Comparison of ENCODE assay signal across 8 mouse cellular contexts in genomic region chrX:169862848-169863247, GRCm38 (mm10).
DNase-seq lines count a peak whose midpoint lies in the region; ATAC-seq and TF ChIP-seq lines count a peak whose summit lies in the region.

No protein-coding gene starts in this region.

- TF ChIP-seq CTCF in intestine, postnatal 0 days (IDR thresholded peaks at IDR 0.05; ENCODE audit: low read depth), result peak; percentile 69
- TF ChIP-seq CTCF in lung, postnatal 0 days (IDR thresholded peaks at IDR 0.05), result peak; percentile 70

- no peaks in the 10 kb centered on the region for H3K9me3 ChIP-seq in intestine, postnatal 0 days (ENCODE audit: control insufficient read depth)
- H3K9me3 ChIP-seq in intestine, embryonic 15.5 days, result no peaks in the 10 kb centered on the region
- H3K9me3 ChIP-seq in lung, postnatal 0 days (ENCODE audit: low read length), result no peaks in the 10 kb centered on the region
- H3K9me3 ChIP-seq in forebrain, embryonic 14.5 days (replicated peaks; ENCODE audit: control insufficient read depth, low read length), result no peaks in the 10 kb centered on the region

- no peak for TF ChIP-seq EP300 in lung, postnatal 0 days (IDR thresholded peaks at IDR 0.05)

- no peak overlapping the region for H3K4me3 ChIP-seq in intestine, postnatal 0 days (ENCODE audit: low read depth, low read length)
- H3K4me3 ChIP-seq in intestine, embryonic 15.5 days (replicated peaks), result no peak overlapping the region
- no peak overlapping the region for H3K4me3 ChIP-seq in lung, postnatal 0 days (ENCODE audit: low read depth, low read length)
- H3K4me3 ChIP-seq in forebrain, embryonic 14.5 days (ENCODE audit: low read depth, low read length), result no peak overlapping the region

- no peak overlapping the region for H3K27ac ChIP-seq in intestine, postnatal 0 days (ENCODE audit: low read depth, low read length)
- no peak overlapping the region for H3K27ac ChIP-seq in intestine, embryonic 15.5 days
- no peak overlapping the region for H3K27ac ChIP-seq in lung, postnatal 0 days (ENCODE audit: low read length)
- H3K27ac ChIP-seq in forebrain, embryonic 14.5 days (ENCODE audit: low read depth, low read length), result no peak overlapping the region

- WGBS in intestine, postnatal 0 days, result 43% methylated on average over 1 of the region's 1 CpGs
- 51% methylated on average over 1 of the region's 1 CpGs for WGBS in intestine, embryonic 15.5 days
- WGBS in lung, postnatal 0 days, result 24% methylated on average over 1 of the region's 1 CpGs
- WGBS in forebrain, embryonic 14.5 days, result 52% methylated on average over 1 of the region's 1 CpGs

- H3K27me3 ChIP-seq in intestine, postnatal 0 days (replicated peaks; ENCODE audit: control insufficient read depth, insufficient read depth, low read length), result no peaks in the 10 kb centered on the region; the same call in 1 of the 2 replicates
- H3K27me3 ChIP-seq in intestine, embryonic 15.5 days (replicated peaks), result no peaks in the 10 kb centered on the region
- H3K27me3 ChIP-seq in lung, postnatal 0 days (replicated peaks; ENCODE audit: insufficient read depth, low read length), result no peaks in the 10 kb centered on the region
- no peaks in the 10 kb centered on the region for H3K27me3 ChIP-seq in forebrain, embryonic 14.5 days (replicated peaks; ENCODE audit: control insufficient read depth, insufficient read depth, low read length)

- no peak overlapping the region for H3K4me2 ChIP-seq in intestine, postnatal 0 days (replicated peaks; ENCODE audit: low read depth)
- H3K4me2 ChIP-seq in intestine, embryonic 15.5 days (replicated peaks), result no peak overlapping the region
- no peak overlapping the region for H3K4me2 ChIP-seq in lung, postnatal 0 days (replicated peaks; ENCODE audit: low read depth, low read length)
- H3K4me2 ChIP-seq in forebrain, embryonic 14.5 days (ENCODE audit: low read length), result no peak overlapping the region

- no peak for ATAC-seq in intestine, postnatal 0 days
- ATAC-seq in intestine, embryonic 15.5 days, result no peak
- peak; percentile 73 for ATAC-seq in lung, postnatal 0 days
- no peak for ATAC-seq in forebrain, embryonic 14.5 days

- no peaks in the 10 kb centered on the region for H3K4me1 ChIP-seq in intestine, postnatal 0 days (replicated peaks; ENCODE audit: control insufficient read depth, insufficient read depth, low read length)
- no peaks in the 10 kb centered on the region for H3K4me1 ChIP-seq in intestine, embryonic 15.5 days (replicated peaks)
- H3K4me1 ChIP-seq in lung, postnatal 0 days (ENCODE audit: insufficient read depth, low read depth, low read length), result no peaks in the 10 kb centered on the region
- H3K4me1 ChIP-seq in forebrain, embryonic 14.5 days (ENCODE audit: control insufficient read depth, insufficient read depth, low read length), result no peaks in the 10 kb centered on the region

- DNase-seq in CD8-positive naive resting alpha-beta T cell, adult 2 months (ENCODE audit: low read depth in 2 of 2, low spot score in 2 of 2), result peak; percentile 24 to 25
- peak; percentile 8 to 23 for DNase-seq in gastrocnemius, adult 8-10 months (ENCODE audit: low spot score in 2 of 2)
- peak; percentile 62 for DNase-seq in lung, postnatal 0 days (ENCODE audit: low spot score)
- no peak for DNase-seq in MN1 (ENCODE audit: low spot score)
- DNase-seq in cerebellum, adult 11 months, result no peak
- DNase-seq in forebrain, embryonic 14.5 days (ENCODE audit: low spot score), result no peak

- H3K36me3 ChIP-seq in intestine, postnatal 0 days (ENCODE audit: control insufficient read depth, insufficient read depth), result no peaks in the 10 kb centered on the region
- H3K36me3 ChIP-seq in intestine, embryonic 15.5 days, result no peaks in the 10 kb centered on the region
- H3K36me3 ChIP-seq in lung, postnatal 0 days (ENCODE audit: insufficient read depth, low read length), result no peaks in the 10 kb centered on the region
- H3K36me3 ChIP-seq in forebrain, embryonic 14.5 days (ENCODE audit: control insufficient read depth, insufficient read depth, low read length), result no peaks in the 10 kb centered on the region

- H3K9ac ChIP-seq in intestine, postnatal 0 days (ENCODE audit: low read depth, low read length), result no peak overlapping the region
- H3K9ac ChIP-seq in intestine, embryonic 15.5 days, result no peak overlapping the region
- no peak overlapping the region for H3K9ac ChIP-seq in lung, postnatal 0 days (replicated peaks; ENCODE audit: low read depth)
- H3K9ac ChIP-seq in forebrain, embryonic 14.5 days (ENCODE audit: low read length), result no peak overlapping the region

Comparison
In these comparisons a context has a peak if more than half of its experiments do, and no peak if none do; other contexts are left out.
1. DNase-seq: peak in CD8-positive naive resting alpha-beta T cell, adult 2 months (2 of 2), gastrocnemius, adult 8-10 months (2 of 2) and lung, postnatal 0 days (single experiment); none in MN1 (single experiment), cerebellum, adult 11 months (single experiment) and forebrain, embryonic 14.5 days (single experiment).